Mouse (Mus musculus) CH12.LX (cell line): ENCODE data around the gene Ostm1. TPM values are rescaled to one million over a fixed set of nuclear protein-coding genes. Genes with fewer than 3 reads are reported as not detected.

Experiments
- DNase-seq: peaks from one replicate; pipeline ENCODE4 v3.0.0-alpha.2; 2013; ENCODE audit errors: extremely low read depth
- H3K27ac ChIP-seq: 2 replicates; pipeline ENCODE4 v1.5.1; 2012; ENCODE audit warnings: low read depth, mild to moderate bottlenecking, control low read depth, moderate library complexity; ENCODE audit not compliant: insufficient read depth
- H3K27me3 ChIP-seq: replicated peaks from 2 replicates; pipeline ENCODE3; 2012; ENCODE audit warnings: inconsistent platforms
- H3K36me3 ChIP-seq, 2 experiments: replicated peaks in 1 of 2; 2 replicates each; pipeline versions ENCODE3 to v1.6.1; 2012; ENCODE audit warnings: inconsistent platforms in 1 of 2, low read length in 1 of 2, mild to moderate bottlenecking in 1 of 2, mixed read lengths in 1 of 2, moderate library complexity in 1 of 2; ENCODE audit not compliant: control insufficient read depth in 1 of 2, insufficient read depth in 1 of 2
- H3K4me1 ChIP-seq, 2 experiments: 2 replicates each; pipeline ENCODE4 v1.6.1; 2012; ENCODE audit warnings: inconsistent platforms in 1 of 2, moderate library complexity in 1 of 2; ENCODE audit not compliant: insufficient read depth in 2 of 2, control insufficient read depth in 1 of 2
- H3K4me2 ChIP-seq: 2 replicates; pipeline ENCODE4 v1.6.1; 2012; ENCODE audit warnings: low read depth, mild to moderate bottlenecking, control low read depth; ENCODE audit not compliant: poor library complexity, insufficient read depth, severe bottlenecking
- H3K4me3 ChIP-seq, 3 experiments: fragments of 150-350 bp in 1 of 3; sonication (generic) in 1 of 3; replicated peaks in 1 of 3; 2 replicates each; pipeline versions ENCODE3 to v1.5.1; 2011 to 2012; ENCODE audit warnings: low read depth in 2 of 3, low read length in 2 of 3, mild to moderate bottlenecking in 2 of 3, moderate library complexity in 2 of 3, control low read depth in 1 of 3, improper control_type of control experiment in 1 of 3, inconsistent platforms in 1 of 3, mixed read lengths in 1 of 3; ENCODE audit not compliant: poor library complexity in 1 of 3
- H3K79me2 ChIP-seq: replicated peaks from 2 replicates; pipeline ENCODE4 v1.6.1; 2012; ENCODE audit warnings: mild to moderate bottlenecking, moderate library complexity; ENCODE audit not compliant: control insufficient read depth, poor library complexity, insufficient read depth, severe bottlenecking; ENCODE audit errors: extremely low read depth
- H3K9ac ChIP-seq: 2 replicates; pipeline ENCODE4 v1.6.1; 2012; ENCODE audit warnings: low read depth, mild to moderate bottlenecking, control low read depth, moderate library complexity; ENCODE audit not compliant: insufficient read depth
- H3K9me3 ChIP-seq: replicated peaks from 2 replicates; pipeline ENCODE3; 2012; ENCODE audit warnings: low read length, inconsistent platforms, mixed read lengths
- BHLHE40 ChIP-seq: IDR thresholded peaks from 2 replicates; pipeline ENCODE4 v1.6.1; 2011; ENCODE audit warnings: mild to moderate bottlenecking, low read depth, low read length, improper control_type of control experiment
- CHD2 ChIP-seq: IDR thresholded peaks from 2 replicates; pipeline ENCODE4 v1.6.1; 2011; ENCODE audit warnings: low read length, improper control_type of control experiment
- CTCF ChIP-seq, 2 experiments: IDR thresholded peaks in 1 of 2; conservative IDR thresholded peaks in 1 of 2; 2 replicates each; pipeline ENCODE4 v1.5.1; 2011 to 2012; ENCODE audit warnings: low read depth in 2 of 2, low read length in 2 of 2, improper control_type of control experiment in 1 of 2, inconsistent platforms in 1 of 2, mild to moderate bottlenecking in 1 of 2, moderate library complexity in 1 of 2
- E2F4 ChIP-seq: IDR thresholded peaks from 2 replicates; pipeline ENCODE4 v1.6.1; 2011; ENCODE audit warnings: low read depth, low read length, improper control_type of control experiment; ENCODE audit not compliant: insufficient replicate concordance
- GABPA ChIP-seq: IDR thresholded peaks from 2 replicates; pipeline ENCODE4 v1.6.1; 2012; ENCODE audit warnings: low read depth, low read length, improper control_type of control experiment, inconsistent platforms; ENCODE audit not compliant: insufficient replicate concordance
- MAFK ChIP-seq: IDR thresholded peaks from 2 replicates; pipeline ENCODE4 v1.6.1; 2011; ENCODE audit warnings: low read length, improper control_type of control experiment; ENCODE audit not compliant: insufficient replicate concordance
- MEF2A ChIP-seq: IDR thresholded peaks from 2 replicates; pipeline ENCODE4 v1.6.1; 2014; ENCODE audit warnings: low read depth, mild to moderate bottlenecking, inconsistent platforms, low read length, improper control_type of control experiment, borderline replicate concordance
- MXI1 ChIP-seq: IDR thresholded peaks from 2 replicates; pipeline ENCODE4 v1.6.1; 2011; ENCODE audit warnings: mild to moderate bottlenecking, low read depth, low read length, improper control_type of control experiment
- MYC ChIP-seq: IDR thresholded peaks from 2 replicates; pipeline ENCODE4 v1.6.1; 2011; ENCODE audit warnings: low read depth, mild to moderate bottlenecking, improper control_type of control experiment, low read length
- NRF1 ChIP-seq: IDR thresholded peaks from 2 replicates; pipeline ENCODE4 v1.6.1; 2014; ENCODE audit warnings: low read depth, mild to moderate bottlenecking, inconsistent platforms, low read length, improper control_type of control experiment, moderate library complexity
- PAX5 ChIP-seq: IDR thresholded peaks from 2 replicates; pipeline ENCODE4 v1.6.1; 2012; ENCODE audit warnings: low read length, inconsistent platforms, mixed read lengths
- POLR2A ChIP-seq: IDR thresholded peaks from 2 replicates; pipeline ENCODE4 v1.6.1; 2011; ENCODE audit warnings: low read depth, mild to moderate bottlenecking, improper control_type of control experiment, low read length
- RAD21 ChIP-seq: IDR thresholded peaks from 2 replicates; pipeline ENCODE4 v1.6.1; 2011; ENCODE audit warnings: low read depth, mild to moderate bottlenecking, low read length, improper control_type of control experiment, moderate library complexity
- RCOR1 ChIP-seq: conservative IDR thresholded peaks from 2 replicates; pipeline ENCODE4 v1.6.1; 2012; ENCODE audit warnings: low read depth, mild to moderate bottlenecking, inconsistent platforms, low read length, improper control_type of control experiment
- SIN3A ChIP-seq: IDR thresholded peaks from 2 replicates; pipeline ENCODE4 v1.6.1; 2012; ENCODE audit warnings: low read length, improper control_type of control experiment, inconsistent platforms
- SMC3 ChIP-seq: IDR thresholded peaks from 2 replicates; pipeline ENCODE4 v1.6.1; 2011; ENCODE audit warnings: low read depth, low read length, improper control_type of control experiment
- TBP ChIP-seq: conservative IDR thresholded peaks from 2 replicates; pipeline ENCODE4 v1.6.1; 2011; ENCODE audit warnings: low read depth, low read length, improper control_type of control experiment
- USF1 ChIP-seq: IDR thresholded peaks from 2 replicates; pipeline ENCODE4 v1.6.1; 2014; ENCODE audit warnings: low read depth, mild to moderate bottlenecking, inconsistent platforms, low read length, improper control_type of control experiment
- USF2 ChIP-seq: conservative IDR thresholded peaks from 2 replicates; pipeline ENCODE4 v1.6.1; 2011; ENCODE audit warnings: low read depth, low read length, improper control_type of control experiment
- ZC3H11A ChIP-seq: IDR thresholded peaks from 2 replicates; pipeline ENCODE4 v1.6.1; 2012; ENCODE audit warnings: low read depth, mild to moderate bottlenecking, inconsistent platforms, low read length, improper control_type of control experiment
- ZNF384 ChIP-seq: IDR thresholded peaks from 2 replicates; pipeline ENCODE4 v1.6.1; 2012; ENCODE audit warnings: low read depth, low read length, improper control_type of control experiment, inconsistent platforms
- dilution Hi-C: fragments of 300-500 bp; cut with MboI; formaldehyde crosslinking; loops from 2 replicates; pipeline ENCODE4 v1.14.3; 2020; ENCODE audit warnings: low sequenced_read_pairs; ENCODE audit not compliant: extremely low pct_unique_long_range_greater_than_20kb, extremely low pct_ligation_motif_present
- in situ Hi-C: fragments of 300-500 bp; cut with MboI; formaldehyde crosslinking; loops from 3 replicates; pipeline ENCODE4 v1.14.3; 2019; ENCODE audit warnings: low sequenced_read_pairs, low pct_ligation_motif_present, low pct_unique_long_range_greater_than_20kb, mixed read lengths
- polyA plus RNA-seq: library from polyadenylated mRNA; unstranded; fragments of >175 nt; gene quantifications from 2 replicates; pipeline ENCODE4 v1.2.1, GENCODE M21; 2012; ENCODE audit warnings: low read depth; ENCODE audit not compliant: insufficient read length
- total RNA-seq, 2 experiments: library from RNA; depleted of rRNA; stranded (reverse); fragments of 300-350 nt in 1 of 2; fragments of >200 nt in 1 of 2; gene quantifications; 2 replicates each; pipeline ENCODE4 v1.2.3; 2012 to 2014

The Ostm1 gene
- total and polyA plus RNA-seq, 3 experiments: 19.4 to 30.2 (median 19.4) TPM

- Histone ChIP-seq H3K27ac (no peak overlapping the region), H3K79me2 (no peaks in the 10 kb centered on the region), H3K4me2 (no peak overlapping the region), H3K4me1 (no peaks in the 10 kb centered on the region; a peak in 1 of 4 replicates), H3K4me3 (no peak overlapping the region), H3K9ac (no peak overlapping the region), H3K36me3 (no peaks in the 10 kb centered on the region), H3K27me3 (no peaks in the 10 kb centered on the region), H3K9me3 (peaks cover 11% of the 10 kb centered on the region)
- in situ Hi-C loops: no loop called here
- no peak for DNase-seq
- no peak for TF ChIP-seq MAFK
- no peak for TF ChIP-seq E2F4
- TF ChIP-seq TBP: no peak
- TF ChIP-seq ZNF384: no peak
- peak; percentile 45 for TF ChIP-seq RAD21
- TF ChIP-seq SMC3: 0 out of 2 replicates have a peak, but pooled peaks have one; percentile 16
- TF ChIP-seq BHLHE40: peak; percentile 57; the same call in 1 of the 2 replicates
- peak; percentile 15 to 60; a peak in 3 of 4 replicates for TF ChIP-seq CTCF (conservative IDR thresholded peaks at IDR 0.05 in 1 of 2, IDR thresholded peaks at IDR 0.05 in 1 of 2; ENCODE audit: low read depth in 2 of 2, low read length in 2 of 2)
- no peak for TF ChIP-seq CHD2
- dilution Hi-C loops: no loop called here
Observed at GRCm38 (mm10) chr10:42601556-42601955, 17.9 kb downstream of the Ostm1 start.

DNA sequence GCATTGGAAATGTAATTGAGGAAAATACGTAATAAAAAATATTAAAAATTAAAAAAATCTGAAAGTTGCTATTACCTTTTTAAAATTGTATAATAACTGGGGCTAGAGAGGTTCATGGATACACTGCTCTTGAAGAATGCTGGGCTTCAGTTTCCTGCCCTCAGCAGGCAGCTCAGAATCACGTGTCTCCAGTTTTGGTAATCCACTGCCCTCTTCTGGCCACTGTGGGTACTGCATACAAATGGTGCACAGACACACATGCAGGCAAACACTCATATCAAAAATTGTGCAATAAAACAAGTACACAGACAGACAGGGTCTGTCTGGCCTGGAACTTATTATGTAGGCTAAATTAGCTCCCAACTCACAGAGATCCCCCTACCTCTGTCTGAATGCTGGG, 21.3 kb downstream of the Ostm1 start:
- Histone ChIP-seq H3K4me1 (no peaks in the 10 kb centered on the region; a peak in 1 of 4 replicates), H3K27me3 (no peaks in the 10 kb centered on the region), H3K79me2 (no peaks in the 10 kb centered on the region), H3K9ac (no peak overlapping the region), H3K4me3 (no peak overlapping the region), H3K27ac (no peak overlapping the region), H3K4me2 (no peak overlapping the region), H3K36me3 (no peaks in the 10 kb centered on the region), H3K9me3 (peaks cover 25% of the 10 kb centered on the region)
- in situ Hi-C loops (no loop called here), dilution Hi-C loops (no loop called here)
- peak; percentile 30 for DNase-seq
- TF ChIP-seq MYC: 0 out of 2 replicates have a peak, but pooled peaks have one; percentile 25
- TF ChIP-seq SMC3: peak; percentile 24
- peak; percentile 46 to 52 for TF ChIP-seq CTCF (conservative IDR thresholded peaks at IDR 0.05 in 1 of 2, IDR thresholded peaks at IDR 0.05 in 1 of 2; ENCODE audit: low read depth in 2 of 2, low read length in 2 of 2)
- no peak for TF ChIP-seq MEF2A
- TF ChIP-seq E2F4: no peak
- peak; percentile 30 for TF ChIP-seq RAD21
- TF ChIP-seq BHLHE40: 0 out of 2 replicates have a peak, but pooled peaks have one; percentile 20
- no peak for TF ChIP-seq NRF1
- no peak for TF ChIP-seq MAFK

DNA sequence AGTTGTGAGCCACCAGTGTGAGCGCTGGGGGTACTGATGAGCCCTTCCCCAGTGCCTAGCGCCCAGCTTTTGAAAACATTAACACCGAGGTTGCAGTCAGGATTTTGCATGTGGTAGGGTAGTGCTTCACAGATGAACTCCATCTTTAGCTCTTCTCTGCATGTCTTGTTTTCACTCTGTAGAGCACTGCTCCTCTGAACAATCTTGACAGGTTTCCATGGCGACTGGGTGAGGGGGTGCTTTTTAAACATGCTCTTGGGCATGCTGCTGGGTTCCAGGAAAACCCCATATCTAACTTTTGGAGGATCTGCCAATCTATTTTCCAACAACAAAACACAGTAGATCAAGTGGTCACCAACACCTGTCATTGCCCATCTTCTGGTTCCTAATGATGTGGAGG, 23.1 kb downstream of the Ostm1 start:
- dilution Hi-C loops: no loop called here
- no peak for DNase-seq
- Histone ChIP-seq H3K9ac (no peak overlapping the region), H3K27me3 (no peaks in the 10 kb centered on the region), H3K4me2 (no peak overlapping the region), H3K9me3 (peaks cover 25% of the 10 kb centered on the region), H3K79me2 (no peaks in the 10 kb centered on the region), H3K4me1 (no peaks in the 10 kb centered on the region; a peak in 1 of 4 replicates), H3K4me3 (no peak overlapping the region), H3K27ac (no peak overlapping the region), H3K36me3 (no peaks in the 10 kb centered on the region)
- in situ Hi-C loops: no loop called here
- TF ChIP-seq SIN3A (no peak), CHD2 (no peak), POLR2A (no peak), TBP (no peak), MEF2A (no peak), MAFK (no peak), USF1 (no peak), MXI1 (no peak), PAX5 (no peak), ZC3H11A (no peak), RCOR1 (no peak), E2F4 (no peak), GABPA (no peak), USF2 (no peak)
